Mouse (Mus musculus) embryonic fibroblast, embryonic 13.5 days (primary cell): ENCODE data around the gene Car15.

Experiments
- CTCF ChIP-seq: IDR thresholded peaks from 2 replicates; pipeline ENCODE4 v1.5.1; 2011; ENCODE audit warnings: mild to moderate bottlenecking, control low read depth, low read length, moderate library complexity, borderline replicate concordance; ENCODE audit not compliant: insufficient read depth
- POLR2A ChIP-seq: IDR thresholded peaks from 2 replicates; pipeline ENCODE4 v1.6.1; 2011; ENCODE audit warnings: low read depth, mild to moderate bottlenecking, control low read depth, low read length, moderate library complexity

DNA sequence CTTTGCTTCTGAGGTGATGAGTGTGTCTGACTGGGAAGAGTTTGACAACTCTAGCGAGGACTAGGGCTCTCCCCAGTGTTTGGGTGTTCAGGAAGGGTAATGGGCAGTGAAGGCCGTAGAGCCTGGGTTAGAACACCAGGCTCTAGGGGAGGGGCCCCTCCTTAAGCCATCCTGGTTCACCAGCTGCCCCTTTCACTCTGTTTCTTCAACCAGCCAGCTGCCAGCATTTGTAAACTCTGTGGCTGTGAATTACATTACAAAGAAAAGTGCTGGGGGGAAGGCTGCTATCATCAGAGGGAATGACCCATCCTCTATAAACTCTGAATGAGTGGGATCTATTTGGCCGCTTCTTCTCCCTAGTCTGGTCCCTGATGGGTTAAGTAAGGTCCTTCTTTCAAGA, 45.4 kb downstream of the Car15 start:
- TF ChIP-seq CTCF (no peak), POLR2A (no peak)
